Mouse (Mus musculus) naive thymus-derived CD4-positive, alpha-beta T cell, adult 2 months (primary cell): ENCODE data around the gene Aplp1.

Experiments
- DNase-seq: peaks from one replicate; pipeline ENCODE4 v3.0.0-alpha.2; 2011; ENCODE audit warnings: low read depth

Gene Aplp1

GRCm38 (mm10) chr7:30408639-30409038, 36.7 kb downstream of the Aplp1 start:
- no peak for DNase-seq

- DNase-seq: peak; percentile 51
These were observed 43.0 kb downstream of the Aplp1 start for GRCm38 (mm10) chr7:30402343-30402742.

GRCm38 (mm10) chr7:30399671-30400070, 45.7 kb downstream of the Aplp1 start:
- DNase-seq: no peak

- peak; percentile 76 for DNase-seq
These were observed 50.5 kb downstream of the Aplp1 start for GRCm38 (mm10) chr7:30394871-30395270.

- peak; percentile 94 for DNase-seq
These were observed 51.0 kb downstream of the Aplp1 start for GRCm38 (mm10) chr7:30394379-30394778.

- peak; percentile 68 for DNase-seq
These were observed 51.7 kb downstream of the Aplp1 start for GRCm38 (mm10) chr7:30393631-30394030.

- DNase-seq: peak; percentile 58
These were observed 52.4 kb downstream of the Aplp1 start for GRCm38 (mm10) chr7:30392746-30393520.
